Mouse (Mus musculus) left cerebral cortex, postnatal 25 days (tissue): ENCODE results near the gene Lgals2. TPM values are rescaled to one million over a fixed set of nuclear protein-coding genes. Genes with fewer than 3 reads are reported as not detected.
A peak's percentile ranks its signal among the peaks of the same experiment; 100 is the strongest.
"Not testable (repeated sequence)": the region's sequence is repeated elsewhere in the genome, so short reads cannot be mapped to it uniquely, and the experiment has no call there.

Experiments used
- DNase-seq, 2 experiments: peaks; one replicate each; pipeline ENCODE4 v3.0.0; 2022; ENCODE audit warnings: low spot score in 2 of 2, mixed read lengths in 1 of 2
- intact Hi-C: fragments of 180-260 bp; cut with DNase I; formaldehyde crosslinking; loops from one replicate; pipeline ENCODE4 v1.15.1; 2025
- total RNA-seq, 2 experiments: library from RNA; stranded (reverse); gene quantifications; 2 replicates each; pipeline ENCODE4 v1.2.3; 2021

Lgals2 gene
- total RNA-seq = not detected

- no peak for DNase-seq
- intact Hi-C loops = no loop called here
Observed at GRCm38 (mm10) chr15:78855303-78855965, at the start of gene Lgals2. Lgals2 (minus strand) TSS chr15:78855529.

DNA sequence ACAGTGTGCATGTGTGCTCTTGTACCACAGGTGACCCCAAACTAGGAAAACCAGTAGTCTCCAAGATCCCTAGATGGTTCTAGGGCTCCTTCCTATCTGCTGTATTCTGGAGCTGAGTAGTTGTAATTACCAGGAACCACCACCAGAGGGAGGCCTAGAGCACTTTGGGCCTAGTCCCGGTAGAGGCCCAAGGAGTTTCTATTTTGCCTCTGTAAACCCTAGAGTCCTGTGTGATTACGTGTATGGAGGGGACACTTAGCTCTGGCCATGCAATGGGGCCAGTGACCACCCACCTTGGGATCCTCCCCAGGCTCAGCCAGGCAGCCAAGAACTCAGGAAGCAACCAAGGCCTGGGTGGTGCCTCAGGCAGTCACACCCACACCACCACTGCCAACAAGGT lies 47.9 kb upstream of the Lgals2 start:
- DNase-seq = peak; percentile 82 to 83

GRCm38 (mm10) chr15:78901422-78901789 lies 46.1 kb upstream of the Lgals2 start:
- no peak for DNase-seq
- intact Hi-C loops = loop anchor here (2.0 kb wide), 1 partner anchor 23 kb away; no protein-coding TSS in a partner anchor

More for the DNA sequence above, 47.9 kb upstream of the Lgals2 start:
- intact Hi-C loops = no loop called here

DNA sequence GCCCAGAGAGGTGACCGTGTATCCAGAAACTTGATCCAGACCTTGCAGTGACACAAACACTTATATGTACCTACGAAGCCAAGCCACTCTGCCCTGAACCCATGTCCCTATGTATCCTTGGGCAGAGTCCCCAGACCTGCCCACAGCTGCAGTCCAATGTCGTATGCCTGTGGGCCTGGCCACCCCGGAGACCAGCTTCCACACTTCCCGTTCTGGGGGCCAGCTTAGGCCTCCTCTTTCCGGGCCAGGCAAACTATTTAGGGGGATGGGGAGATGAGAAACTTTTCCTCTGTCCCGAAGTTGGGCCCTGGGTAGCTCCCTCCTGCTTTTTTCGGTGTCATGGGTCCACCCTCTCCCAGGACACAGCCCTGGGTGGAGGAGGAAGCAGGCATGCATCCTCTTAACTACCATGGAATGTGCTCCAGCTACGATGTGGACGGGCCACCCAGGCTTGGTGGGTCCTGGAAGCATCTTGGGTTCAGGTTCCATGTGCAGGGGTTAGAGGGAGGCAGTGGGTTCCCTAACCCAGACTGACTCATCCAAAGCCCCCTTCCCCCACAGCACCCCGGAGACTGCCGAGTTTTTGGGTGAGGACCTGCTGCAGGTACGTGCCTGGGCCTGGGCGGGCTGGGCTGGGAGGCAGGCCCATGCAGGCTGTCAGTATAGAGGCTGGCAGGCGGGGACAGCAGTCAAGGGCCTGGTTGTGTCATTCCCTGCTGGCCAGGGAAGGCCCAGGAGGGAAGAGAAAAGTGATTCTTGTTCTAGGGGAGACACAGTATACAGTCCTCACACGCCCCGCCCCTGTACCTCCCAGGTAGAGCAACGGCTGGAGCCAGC lies 45.5 kb upstream of the Lgals2 start:
- intact Hi-C loops = loop anchor here (2.0 kb wide), 1 partner anchor 22 kb away; no protein-coding TSS in a partner anchor
- DNase-seq = no peak

GRCm38 (mm10) chr15:78899740-78900584 lies 44.6 kb upstream of the Lgals2 start, which contains the start of gene Sh3bp1:
Sh3bp1 (plus strand) TSS chr15:78899768.
- DNase-seq = peak; percentile 58 to 61
- intact Hi-C loops = loop anchor here (2.0 kb wide), 1 partner anchor 21 kb away; no protein-coding TSS in a partner anchor

- no peak for DNase-seq
- intact Hi-C loops = no loop called here
Observed at GRCm38 (mm10) chr15:78899409-78899739, 44.0 kb upstream of the Lgals2 start, which contains the start of gene Gm49510. Gm49510 (plus strand) TSS chr15:78899667.

- intact Hi-C loops = no loop called here
Observed at GRCm38 (mm10) chr15:78898507-78899001, 43.2 kb upstream of the Lgals2 start.

DNA sequence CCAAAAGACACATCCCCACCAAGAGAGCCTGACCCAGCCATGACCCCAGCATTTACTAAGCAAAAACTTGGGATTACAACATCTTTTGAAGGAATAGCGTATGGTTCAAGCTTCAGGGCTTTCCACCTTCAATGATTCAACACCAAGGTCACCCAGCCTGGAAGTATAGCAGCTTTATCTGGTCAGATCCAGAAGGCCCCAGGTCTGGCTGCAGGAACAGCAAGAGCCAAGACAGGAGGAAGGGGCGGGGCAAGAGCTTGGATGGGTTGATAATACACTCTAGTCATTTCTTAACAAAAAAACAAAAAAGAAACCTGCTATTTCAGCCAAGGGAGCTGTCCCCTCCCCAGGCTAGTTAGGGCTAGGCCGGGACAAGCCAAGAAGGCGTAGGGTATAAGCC lies 42.2 kb upstream of the Lgals2 start:
- intact Hi-C loops = no loop called here
- no peak for DNase-seq

More at GRCm38 (mm10) chr15:78898507-78899001, 43.2 kb upstream of the Lgals2 start:
- no peak for DNase-seq

DNA sequence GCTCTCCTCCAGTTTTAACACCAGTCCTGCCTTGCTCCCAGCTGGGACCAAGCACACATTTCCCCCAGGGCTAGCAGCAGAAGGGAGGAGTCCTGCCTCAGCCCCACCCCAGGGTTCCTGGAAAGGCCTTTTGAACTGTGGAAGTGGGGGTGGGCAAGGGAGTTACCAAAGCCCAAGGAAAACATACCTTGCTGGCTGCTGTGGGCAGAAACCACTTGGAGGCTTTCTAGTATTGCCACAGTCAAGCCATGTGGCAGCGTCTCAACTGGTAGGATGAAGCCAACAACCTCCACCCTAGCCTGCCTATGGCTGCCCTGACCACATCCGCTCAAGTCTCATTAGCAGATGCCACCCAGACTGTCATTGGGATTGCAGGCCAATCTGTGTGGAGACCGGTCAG lies 40.8 kb upstream of the Lgals2 start:
- intact Hi-C loops = no loop called here
- no peak for DNase-seq

GRCm38 (mm10) chr15:78895741-78896140 lies 40.4 kb upstream of the Lgals2 start:
- intact Hi-C loops = no loop called here
- DNase-seq = no peak

DNA sequence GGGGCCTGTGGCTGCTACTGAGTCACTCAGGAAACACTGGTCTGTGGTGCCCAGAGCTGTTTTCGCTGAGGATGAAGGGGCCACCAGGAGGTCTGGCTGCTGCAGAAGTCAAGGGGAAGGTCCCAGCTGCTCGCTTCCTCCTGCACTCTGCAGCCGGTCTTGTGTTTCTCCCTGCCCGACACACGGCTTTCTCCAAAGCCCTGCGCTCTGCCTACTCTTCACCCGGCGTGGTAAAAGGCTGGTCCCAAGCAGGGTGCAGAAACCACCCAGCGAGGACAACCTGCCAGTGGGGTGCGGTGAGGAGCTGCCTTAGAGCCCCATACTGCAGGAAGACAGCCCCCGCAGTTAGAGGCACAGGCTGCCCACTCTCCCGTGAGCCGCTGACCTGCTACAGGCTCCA lies 39.4 kb upstream of the Lgals2 start:
- intact Hi-C loops = no loop called here
- no peak for DNase-seq

DNA sequence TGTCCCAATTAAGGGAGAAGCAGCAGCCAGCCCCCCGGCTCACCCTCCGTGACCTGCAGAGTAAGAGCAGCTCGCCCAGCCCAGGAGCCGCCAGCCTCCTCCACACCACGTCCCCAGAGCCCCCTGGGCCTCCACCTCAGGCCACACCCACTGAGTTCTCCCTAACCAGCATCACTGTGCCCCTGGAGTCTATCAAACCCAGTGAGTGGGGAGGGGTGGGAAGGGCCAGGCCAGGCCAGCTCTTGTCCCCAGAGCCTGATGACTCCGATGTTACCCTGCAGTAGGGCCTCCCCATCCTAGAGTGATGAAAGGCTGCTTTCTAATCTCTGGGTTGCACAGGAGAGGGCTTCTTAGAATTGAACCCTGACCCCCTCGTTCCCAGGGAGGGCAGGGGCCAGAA lies 37.1 kb upstream of the Lgals2 start:
- intact Hi-C loops = no loop called here

DNA sequence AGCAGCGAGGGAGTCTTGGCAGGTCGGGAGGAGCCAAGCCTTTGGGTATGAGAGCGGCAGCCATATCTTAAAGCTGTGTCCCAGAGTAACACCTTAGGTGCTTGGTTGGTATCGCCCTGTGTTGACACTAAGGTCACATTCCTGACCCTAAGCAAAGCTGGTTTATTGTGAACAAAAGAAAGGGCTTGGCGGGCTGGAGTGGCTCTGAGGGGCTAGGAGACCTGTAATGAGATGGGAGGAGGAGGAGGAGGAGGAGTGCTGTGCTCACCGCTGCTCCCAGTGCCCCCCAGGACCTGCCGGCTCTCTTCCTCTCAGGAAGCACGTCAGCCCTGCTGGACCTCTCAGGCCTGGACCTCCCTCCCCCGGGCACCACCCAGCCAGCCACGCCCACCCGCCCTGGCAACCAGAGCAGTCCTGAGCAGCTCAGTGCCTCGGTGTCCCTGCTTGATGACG lies 34.1 kb upstream of the Lgals2 start:
- DNase-seq = no peak
- intact Hi-C loops = no loop called here

More for the DNA sequence above, 37.1 kb upstream of the Lgals2 start:
- no peak for DNase-seq

- no peak for DNase-seq
- intact Hi-C loops = no loop called here
Observed at GRCm38 (mm10) chr15:78881828-78882227, 26.5 kb upstream of the Lgals2 start.

DNA sequence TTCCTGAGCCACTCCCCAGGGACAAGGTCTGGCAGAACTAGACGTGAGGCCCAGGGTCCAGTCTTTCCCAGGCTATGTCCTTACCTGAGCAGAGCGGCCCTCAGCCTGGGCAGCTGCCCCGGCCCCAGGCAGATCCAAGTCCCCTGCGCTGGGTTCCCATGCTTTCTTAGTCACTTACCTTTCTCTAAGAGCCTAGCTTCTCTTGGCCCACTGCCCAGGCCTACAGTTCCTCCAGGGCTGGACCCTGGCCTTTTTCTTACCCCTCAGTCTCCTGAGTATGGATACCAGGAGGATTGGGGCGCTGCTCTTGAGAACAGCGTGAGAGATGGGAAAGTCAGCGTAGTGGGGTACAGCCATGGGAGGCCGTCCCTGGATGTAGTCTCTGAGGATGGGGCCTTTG lies 25.1 kb upstream of the Lgals2 start:
- no peak for DNase-seq
- intact Hi-C loops = no loop called here

GRCm38 (mm10) chr15:78878792-78879516 lies 23.6 kb upstream of the Lgals2 start:
- intact Hi-C loops = loop anchor here (2.0 kb wide), 1 partner anchor 22 kb away; no protein-coding TSS in a partner anchor

GRCm38 (mm10) chr15:78877810-78878390 lies 22.6 kb upstream of the Lgals2 start:
- intact Hi-C loops = loop anchor here (1.0 to 2.0 kb wide), 2 partner anchors 23 to 34 kb away; no protein-coding TSS in a partner anchor
- no peak for DNase-seq

More at GRCm38 (mm10) chr15:78878792-78879516, 23.6 kb upstream of the Lgals2 start:
- not testable (repeated sequence) for DNase-seq
